Mouse (Mus musculus): ENCODE measurements around the gene Sf3a2. TPM values are rescaled to one million over a fixed set of nuclear protein-coding genes. Genes with fewer than 3 reads are reported as not detected.

The Sf3a2 gene
- polyA plus RNA-seq, 1 experiment from 2014 or later = 30.1 TPM

- H3K27me3 ChIP-seq (ENCODE audit: control insufficient read depth, insufficient read depth, low read depth, low read length) = no peaks in the 10 kb centered on the region
- ATAC-seq (ENCODE audit: low read depth) = no peak
- no peak overlapping the region for H3K9ac ChIP-seq (ENCODE audit: low read depth, low read length)
- H3K36me3 ChIP-seq (ENCODE audit: control insufficient read depth, insufficient read depth) = peaks cover 67% of the 10 kb centered on the region
- no peak overlapping the region for H3K27ac ChIP-seq (ENCODE audit: low read length)
- no peaks in the 10 kb centered on the region for H3K9me3 ChIP-seq (replicated peaks; ENCODE audit: control insufficient read depth, low read length)
- H3K4me3 ChIP-seq (ENCODE audit: low read depth, low read length) = no peak overlapping the region
- no peak overlapping the region for H3K4me2 ChIP-seq (ENCODE audit: low read depth, low read length)
- 68% methylated on average over 5 of the region's 5 CpGs for WGBS (ENCODE audit: insufficient replicate concordance)
- peaks cover 17% of the 10 kb centered on the region for H3K4me1 ChIP-seq (ENCODE audit: control insufficient read depth, low read depth, low read length)
Observed at GRCm38 (mm10) chr10:80773816-80774215, 24.2 kb upstream of the Sf3a2 start.

GRCm38 (mm10) chr10:80774549-80774948, 23.4 kb upstream of the Sf3a2 start:
- no peaks in the 10 kb centered on the region for H3K27me3 ChIP-seq (ENCODE audit: control insufficient read depth, insufficient read depth, low read depth, low read length)
- H3K36me3 ChIP-seq (ENCODE audit: control insufficient read depth, insufficient read depth) = peaks cover 67% of the 10 kb centered on the region
- no peaks in the 10 kb centered on the region for H3K9me3 ChIP-seq (replicated peaks; ENCODE audit: control insufficient read depth, low read length)
- H3K4me3 ChIP-seq (ENCODE audit: low read depth, low read length) = no peak overlapping the region
- peak overlapping the region; percentile 48 for H3K27ac ChIP-seq (ENCODE audit: low read length)
- H3K9ac ChIP-seq (ENCODE audit: low read depth, low read length) = no peak overlapping the region
- peaks cover 17% of the 10 kb centered on the region for H3K4me1 ChIP-seq (ENCODE audit: control insufficient read depth, low read depth, low read length)
- H3K4me2 ChIP-seq (ENCODE audit: low read depth, low read length) = no peak overlapping the region
- 26% methylated on average over 2 of the region's 2 CpGs for WGBS (ENCODE audit: insufficient replicate concordance)
- ATAC-seq (ENCODE audit: low read depth) = peak; percentile 77

GRCm38 (mm10) chr10:80774981-80775380, 23.0 kb upstream of the Sf3a2 start:
- H3K4me3 ChIP-seq (ENCODE audit: low read depth, low read length) = no peak overlapping the region
- WGBS (ENCODE audit: insufficient replicate concordance) = 71% methylated on average over 4 of the region's 4 CpGs

GRCm38 (mm10) chr10:80775731-80776130, 22.3 kb upstream of the Sf3a2 start:
- Histone ChIP-seq H3K9ac (ENCODE audit: low read depth, low read length) (no peak overlapping the region), H3K4me3 (ENCODE audit: low read depth, low read length) (no peak overlapping the region), H3K4me2 (ENCODE audit: low read depth, low read length) (no peak overlapping the region), H3K4me1 (ENCODE audit: control insufficient read depth, low read depth, low read length) (peaks cover 12% of the 10 kb centered on the region), H3K27me3 (ENCODE audit: control insufficient read depth, insufficient read depth, low read depth, low read length) (no peaks in the 10 kb centered on the region), H3K27ac (ENCODE audit: low read length) (no peak overlapping the region), H3K9me3 (replicated peaks; ENCODE audit: control insufficient read depth, low read length) (no peaks in the 10 kb centered on the region), H3K36me3 (ENCODE audit: control insufficient read depth, insufficient read depth) (peaks cover 59% of the 10 kb centered on the region)
- WGBS (ENCODE audit: insufficient replicate concordance) = 82% methylated on average over 4 of the region's 4 CpGs
- ATAC-seq (ENCODE audit: low read depth) = no peak

More at GRCm38 (mm10) chr10:80774981-80775380, 23.0 kb upstream of the Sf3a2 start:
- H3K36me3 ChIP-seq (ENCODE audit: control insufficient read depth, insufficient read depth) = peaks cover 63% of the 10 kb centered on the region
- H3K4me2 ChIP-seq (ENCODE audit: low read depth, low read length) = no peak overlapping the region
- no peak overlapping the region for H3K9ac ChIP-seq (ENCODE audit: low read depth, low read length)
- peaks cover 14% of the 10 kb centered on the region for H3K4me1 ChIP-seq (ENCODE audit: control insufficient read depth, low read depth, low read length)
- 0 out of 2 replicates have a peak, but pooled peaks have one; percentile 8 for ATAC-seq (ENCODE audit: low read depth)
- H3K27me3 ChIP-seq (ENCODE audit: control insufficient read depth, insufficient read depth, low read depth, low read length) = no peaks in the 10 kb centered on the region
- no peak overlapping the region for H3K27ac ChIP-seq (ENCODE audit: low read length)
- no peaks in the 10 kb centered on the region for H3K9me3 ChIP-seq (replicated peaks; ENCODE audit: control insufficient read depth, low read length)

DNA sequence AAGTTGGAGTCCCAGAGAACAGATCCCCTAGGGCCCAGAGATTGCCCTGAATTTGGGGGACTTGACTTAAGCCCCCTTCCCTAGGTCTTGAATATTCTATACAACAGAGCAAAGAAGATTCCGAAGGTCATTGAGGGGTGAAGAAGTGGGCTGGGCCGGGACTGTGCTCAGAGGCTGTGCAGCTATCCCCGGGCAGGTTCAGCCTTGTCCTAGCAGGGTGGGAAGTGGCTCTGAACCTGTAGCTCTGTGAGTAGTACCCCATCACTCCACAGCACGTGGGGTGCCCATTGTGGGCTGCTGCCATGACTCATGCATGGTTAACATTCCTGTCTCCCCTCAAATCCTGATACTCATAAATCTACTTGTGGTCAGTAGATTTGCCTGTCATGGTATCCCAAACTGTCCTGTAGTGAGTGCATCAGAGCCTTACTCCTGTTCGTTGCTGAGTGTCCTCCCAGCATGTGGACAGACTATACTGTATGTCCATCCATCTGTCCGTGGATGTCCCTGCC, 21.6 kb upstream of the Sf3a2 start:
- no peak overlapping the region for H3K9ac ChIP-seq (ENCODE audit: low read depth, low read length)
- H3K4me2 ChIP-seq (ENCODE audit: low read depth, low read length) = no peak overlapping the region
- 81% methylated on average over 6 of the region's 6 CpGs for WGBS (ENCODE audit: insufficient replicate concordance)
- H3K27me3 ChIP-seq (ENCODE audit: control insufficient read depth, insufficient read depth, low read depth, low read length) = no peaks in the 10 kb centered on the region
- H3K4me1 ChIP-seq (ENCODE audit: control insufficient read depth, low read depth, low read length) = peaks cover 12% of the 10 kb centered on the region
- no peak overlapping the region for H3K27ac ChIP-seq (ENCODE audit: low read length)
- H3K4me3 ChIP-seq (ENCODE audit: low read depth, low read length) = no peak overlapping the region
- no peaks in the 10 kb centered on the region for H3K9me3 ChIP-seq (replicated peaks; ENCODE audit: control insufficient read depth, low read length)
- peaks cover 60% of the 10 kb centered on the region for H3K36me3 ChIP-seq (ENCODE audit: control insufficient read depth, insufficient read depth)
- ATAC-seq (ENCODE audit: low read depth) = no peak

DNA sequence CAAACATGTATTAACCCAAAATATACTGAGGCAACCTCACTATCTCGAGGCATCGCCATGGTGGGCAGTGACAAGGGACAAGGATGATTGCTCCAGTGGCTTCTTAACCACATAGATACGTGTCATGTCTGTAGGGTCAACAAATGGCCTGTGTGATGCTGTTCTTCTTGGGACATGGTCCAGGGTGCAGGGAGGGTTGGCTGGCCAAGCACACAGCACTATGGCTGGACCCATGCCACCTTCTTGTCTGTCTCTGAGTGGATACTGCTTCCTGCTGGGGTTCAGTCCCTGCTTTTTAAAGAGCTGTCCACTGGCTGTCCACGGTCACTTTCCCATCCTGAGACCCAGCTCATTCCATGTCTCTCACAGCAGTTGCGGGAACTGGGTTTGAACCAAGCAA, 20.9 kb upstream of the Sf3a2 start:
- Histone ChIP-seq H3K27me3 (ENCODE audit: control insufficient read depth, insufficient read depth, low read depth, low read length) (no peaks in the 10 kb centered on the region), H3K4me2 (ENCODE audit: low read depth, low read length) (no peak overlapping the region), H3K27ac (ENCODE audit: low read length) (no peak overlapping the region), H3K4me3 (ENCODE audit: low read depth, low read length) (no peak overlapping the region), H3K9ac (ENCODE audit: low read depth, low read length) (no peak overlapping the region), H3K9me3 (replicated peaks; ENCODE audit: control insufficient read depth, low read length) (no peaks in the 10 kb centered on the region), H3K36me3 (ENCODE audit: control insufficient read depth, insufficient read depth) (peaks cover 57% of the 10 kb centered on the region), H3K4me1 (ENCODE audit: control insufficient read depth, low read depth, low read length) (peaks cover 12% of the 10 kb centered on the region)
- WGBS (ENCODE audit: insufficient replicate concordance) = 89% methylated on average over 5 of the region's 5 CpGs
- no peak for ATAC-seq (ENCODE audit: low read depth)

DNA sequence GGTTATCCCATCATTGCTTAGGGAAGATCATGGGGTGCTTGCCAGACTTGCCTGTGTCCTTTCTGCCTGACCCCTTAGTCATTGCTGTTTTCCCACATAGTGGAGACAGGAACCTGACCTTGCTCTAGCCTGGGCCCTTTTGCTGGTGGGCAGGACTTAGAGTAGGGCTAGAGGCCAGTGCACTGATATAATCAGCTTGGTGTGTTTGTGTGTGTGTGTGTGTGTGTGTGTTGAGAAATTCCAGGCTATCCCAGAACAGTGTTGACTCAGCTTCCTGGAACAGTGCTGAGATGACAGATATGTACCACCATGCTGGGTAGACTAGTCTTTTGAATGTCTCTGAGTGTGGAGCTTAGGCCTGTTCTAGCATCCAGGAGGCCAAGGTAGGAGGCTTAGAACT, 18.4 kb upstream of the Sf3a2 start:
- Histone ChIP-seq H3K4me2 (ENCODE audit: low read depth, low read length) (no peak overlapping the region), H3K4me1 (ENCODE audit: control insufficient read depth, low read depth, low read length) (no peaks in the 10 kb centered on the region; the same call in 1 of the 2 replicates), H3K27ac (ENCODE audit: low read length) (no peak overlapping the region), H3K4me3 (ENCODE audit: low read depth, low read length) (no peak overlapping the region), H3K27me3 (ENCODE audit: control insufficient read depth, insufficient read depth, low read depth, low read length) (no peaks in the 10 kb centered on the region), H3K36me3 (ENCODE audit: control insufficient read depth, insufficient read depth) (peaks cover 55% of the 10 kb centered on the region), H3K9ac (ENCODE audit: low read depth, low read length) (no peak overlapping the region), H3K9me3 (replicated peaks; ENCODE audit: control insufficient read depth, low read length) (no peaks in the 10 kb centered on the region)
- ATAC-seq (ENCODE audit: low read depth) = no peak

GRCm38 (mm10) chr10:80784302-80784701, 13.7 kb upstream of the Sf3a2 start:
- Histone ChIP-seq H3K27me3 (ENCODE audit: control insufficient read depth, insufficient read depth, low read depth, low read length) (no peaks in the 10 kb centered on the region), H3K9ac (ENCODE audit: low read depth, low read length) (no peak overlapping the region), H3K36me3 (ENCODE audit: control insufficient read depth, insufficient read depth) (peaks cover 73% of the 10 kb centered on the region), H3K4me3 (ENCODE audit: low read depth, low read length) (no peak overlapping the region), H3K9me3 (replicated peaks; ENCODE audit: control insufficient read depth, low read length) (no peaks in the 10 kb centered on the region), H3K27ac (ENCODE audit: low read length) (no peak overlapping the region), H3K4me1 (ENCODE audit: control insufficient read depth, low read depth, low read length) (no peaks in the 10 kb centered on the region), H3K4me2 (ENCODE audit: low read depth, low read length) (no peak overlapping the region)
- ATAC-seq (ENCODE audit: low read depth) = no peak
- WGBS (ENCODE audit: insufficient replicate concordance) = 96% methylated on average over 2 of the region's 2 CpGs

- Histone ChIP-seq H3K27me3 (ENCODE audit: control insufficient read depth, insufficient read depth, low read depth, low read length) (no peaks in the 10 kb centered on the region), H3K36me3 (ENCODE audit: control insufficient read depth, insufficient read depth) (peaks cover 77% of the 10 kb centered on the region), H3K9ac (ENCODE audit: low read depth, low read length) (no peak overlapping the region), H3K9me3 (replicated peaks; ENCODE audit: control insufficient read depth, low read length) (no peaks in the 10 kb centered on the region), H3K27ac (ENCODE audit: low read length) (no peak overlapping the region), H3K4me1 (ENCODE audit: control insufficient read depth, low read depth, low read length) (no peaks in the 10 kb centered on the region), H3K4me3 (ENCODE audit: low read depth, low read length) (no peak overlapping the region), H3K4me2 (ENCODE audit: low read depth, low read length) (no peak overlapping the region)
- no peak for ATAC-seq (ENCODE audit: low read depth)
- 90% methylated on average over 12 of the region's 12 CpGs for WGBS (ENCODE audit: insufficient replicate concordance)
Observed at GRCm38 (mm10) chr10:80784871-80785270, 13.1 kb upstream of the Sf3a2 start.
